Mouse (Mus musculus) bone marrow, adult 2 months (tissue): ENCODE measurements around the gene 9930021J03Rik. TPM values are rescaled to one million over a fixed set of nuclear protein-coding genes. Genes with fewer than 3 reads are reported as not detected.

ENCODE experiments used
- H3K27ac ChIP-seq: fragments of 200-500 bp; 2 replicates; pipeline ENCODE4 v1.5.1; 2012; ENCODE audit warnings: low read depth, mild to moderate bottlenecking, control low read depth, inconsistent platforms, low read length; ENCODE audit not compliant: control insufficient read depth, poor library complexity, insufficient read depth
- H3K4me1 ChIP-seq: fragments of 200-500 bp; 2 replicates; pipeline ENCODE4 v1.6.1; 2011; ENCODE audit warnings: low read length; ENCODE audit not compliant: control insufficient read depth, insufficient read depth
- H3K4me3 ChIP-seq: fragments of 200-500 bp; replicated peaks from 2 replicates; pipeline ENCODE3; 2011; ENCODE audit warnings: mild to moderate bottlenecking, low read depth, low read length, control low read depth; ENCODE audit not compliant: control insufficient read depth
- CTCF ChIP-seq: fragments of 200-500 bp; IDR thresholded peaks from 2 replicates; pipeline ENCODE4 v1.5.1; 2011; ENCODE audit warnings: low read length, control low read depth; ENCODE audit not compliant: control insufficient read depth, insufficient read depth
- POLR2A ChIP-seq: fragments of 200-500 bp; IDR thresholded peaks from 2 replicates; pipeline ENCODE4 v1.6.1; 2011; ENCODE audit warnings: low read depth, mild to moderate bottlenecking, control low read depth, low read length, borderline replicate concordance; ENCODE audit not compliant: control insufficient read depth
- WGBS: fragments of 180-500 bp; shearing (Covaris S2); methylation state at CpG from one replicate; pipeline ENCODE4 v1.1.7; 2018; 5-methylcytosine and 5-hydroxymethylcytosine counted together
- polyA plus RNA-seq: library from polyadenylated mRNA; stranded (reverse); fragments of >200 nt; gene quantifications from 2 replicates; pipeline ENCODE4 v1.2.4, GENCODE M21; 2011; ENCODE audit warnings: low replicate concordance; ENCODE audit not compliant: missing spikeins, insufficient read depth, insufficient read length

Gene 9930021J03Rik
- polyA plus RNA-seq, 1 experiment: 9.4 TPM

DNA sequence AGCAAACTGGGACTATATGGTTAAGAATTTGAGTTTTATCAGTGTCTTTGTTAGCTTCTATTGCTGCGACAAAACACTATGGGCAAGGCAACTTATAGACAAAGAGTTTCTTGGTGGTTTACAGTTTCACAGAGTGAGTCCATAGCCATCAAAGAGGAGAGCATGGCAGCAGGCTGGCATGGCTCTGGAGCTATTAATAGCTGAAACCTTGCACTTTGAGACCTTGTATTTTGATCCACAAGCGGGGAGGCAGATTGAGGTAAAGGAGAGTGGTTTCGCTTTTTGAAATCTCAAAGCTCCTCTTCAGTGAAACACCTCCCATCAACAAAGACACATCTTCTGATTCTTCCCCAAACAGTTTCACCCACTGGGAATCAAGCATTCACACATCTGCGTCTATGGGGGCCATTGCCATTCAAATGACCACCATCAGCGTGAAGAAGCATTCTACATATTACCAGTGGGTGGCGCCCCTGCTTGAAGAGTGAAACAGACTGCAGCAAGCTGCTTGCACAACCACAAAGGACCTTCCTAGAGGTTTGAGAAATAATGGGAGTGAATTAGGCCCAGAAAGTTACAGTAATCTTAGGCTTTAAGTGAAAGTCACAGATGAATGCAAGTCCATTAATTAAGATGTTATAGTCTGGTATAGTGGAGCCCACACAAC is 18.4 kb upstream of the 9930021J03Rik start:
- Histone ChIP-seq H3K4me3 (no peak overlapping the region), H3K4me1 (no peaks in the 10 kb centered on the region), H3K27ac (no peak overlapping the region)
- TF ChIP-seq CTCF: peak; percentile 58
- TF ChIP-seq POLR2A: no peak
- 59% methylated on average over 6 of the region's 6 CpGs for WGBS

DNA sequence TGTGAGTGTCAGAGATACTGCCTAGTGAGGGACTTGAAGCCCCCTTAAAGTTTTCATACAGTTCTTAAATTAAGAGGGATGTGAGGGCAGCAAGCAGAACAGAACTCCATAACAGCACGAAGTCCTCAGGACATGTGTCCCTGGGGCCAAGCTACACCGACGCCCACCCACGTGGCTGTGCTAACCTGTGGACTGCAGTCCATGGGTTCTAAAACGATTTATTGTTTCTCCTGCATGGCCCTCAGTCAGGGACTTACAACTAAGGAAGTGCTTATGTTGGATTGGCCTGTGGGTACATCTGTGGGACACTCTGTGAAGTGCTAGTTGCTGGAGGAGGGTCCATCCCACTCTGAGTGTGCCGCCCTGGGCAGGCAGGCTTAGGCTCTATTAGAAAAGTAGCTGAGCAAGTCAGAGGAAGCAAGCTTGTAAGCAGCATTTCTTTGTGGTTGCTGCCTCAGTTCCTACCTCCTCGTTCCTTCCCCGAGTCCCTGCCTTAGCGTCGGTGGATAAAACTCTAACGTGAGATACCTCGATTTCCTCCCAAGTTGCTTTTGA is 17.7 kb upstream of the 9930021J03Rik start:
- no peak overlapping the region for H3K4me3 ChIP-seq
- TF ChIP-seq POLR2A (no peak), CTCF (no peak)
- 72% methylated on average over 12 of the region's 12 CpGs for WGBS
- H3K4me1 ChIP-seq: no peaks in the 10 kb centered on the region
- H3K27ac ChIP-seq: no peak overlapping the region

DNA sequence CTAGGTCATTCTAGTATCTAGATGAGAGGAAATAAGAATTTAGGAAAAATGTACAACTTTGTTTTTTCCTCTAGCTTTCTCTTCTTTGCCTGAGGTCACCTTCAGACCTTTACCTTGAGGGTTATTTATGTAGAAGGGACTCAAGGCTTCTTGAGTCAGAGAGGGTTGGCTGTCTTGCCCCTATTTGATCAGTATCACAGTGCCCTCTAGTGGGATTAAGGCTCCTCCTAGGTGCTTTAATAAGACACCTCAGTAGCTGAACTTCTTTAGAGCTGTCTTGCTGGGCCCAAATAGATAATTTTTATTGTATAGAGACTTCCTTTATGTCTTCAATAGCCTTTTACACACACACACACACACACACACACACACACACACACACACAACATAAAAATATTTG is 15.2 kb upstream of the 9930021J03Rik start:
- Histone ChIP-seq H3K27ac (no peak overlapping the region), H3K4me1 (no peaks in the 10 kb centered on the region), H3K4me3 (no peak overlapping the region)
- TF ChIP-seq CTCF: no peak
- no peak for TF ChIP-seq POLR2A

DNA sequence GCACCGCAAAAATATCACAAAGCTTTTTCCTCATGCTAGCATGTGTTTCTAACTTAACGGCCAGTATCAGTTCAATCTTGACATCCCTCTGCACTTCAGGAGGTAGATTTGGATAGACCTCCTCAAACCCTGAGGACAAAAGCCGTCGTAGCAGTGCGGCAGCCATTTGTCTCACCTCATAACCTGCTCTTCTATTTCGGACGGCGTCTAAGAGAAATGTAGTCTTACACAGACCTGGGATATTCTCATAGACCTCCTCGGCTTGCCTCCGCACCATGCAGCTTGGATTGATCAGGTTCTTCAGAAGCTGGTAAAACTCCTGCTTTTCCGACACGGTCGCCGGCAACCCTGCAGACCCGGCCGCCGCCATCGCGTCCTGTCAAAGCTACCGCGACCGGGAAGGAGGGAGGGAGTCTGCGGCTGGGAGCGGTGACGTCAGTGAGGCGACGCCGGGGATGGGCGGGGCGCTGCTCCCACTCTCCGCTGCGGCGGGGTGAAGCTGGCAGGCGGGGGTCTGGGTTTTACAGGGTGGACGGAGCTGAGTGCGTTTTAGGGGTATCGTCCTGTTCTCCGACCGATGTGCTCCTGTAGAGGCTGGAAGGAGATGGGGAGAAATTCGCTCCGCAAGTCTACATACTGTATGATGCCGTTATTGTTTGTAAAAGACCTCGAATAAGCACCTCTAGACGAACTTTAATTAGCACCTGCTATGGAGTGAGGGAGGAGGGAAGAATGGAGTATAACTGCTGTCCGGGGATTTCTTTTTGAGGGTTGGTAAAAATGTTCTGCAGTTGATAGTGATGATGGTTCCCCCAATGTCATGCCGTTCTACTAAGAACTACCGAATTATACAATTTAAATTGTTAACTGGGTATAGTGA is 7.0 kb upstream of the 9930021J03Rik start, which contains the start of gene Ranbp6:
TSS of gene Ranbp6 (minus strand) at position 394 of the 880 bp plus-strand sequence.
- WGBS: under 1% methylated on average over 47 of the region's 47 CpGs
- Histone ChIP-seq H3K4me3 (peak within 1 kb of the TSS; percentile 92), H3K27ac (no peak within 1 kb of the TSS), H3K4me1 (no peaks in the 10 kb centered on the region)
- TF ChIP-seq POLR2A (peak; percentile 76; the same call in 1 of the 2 replicates), CTCF (no peak)

DNA sequence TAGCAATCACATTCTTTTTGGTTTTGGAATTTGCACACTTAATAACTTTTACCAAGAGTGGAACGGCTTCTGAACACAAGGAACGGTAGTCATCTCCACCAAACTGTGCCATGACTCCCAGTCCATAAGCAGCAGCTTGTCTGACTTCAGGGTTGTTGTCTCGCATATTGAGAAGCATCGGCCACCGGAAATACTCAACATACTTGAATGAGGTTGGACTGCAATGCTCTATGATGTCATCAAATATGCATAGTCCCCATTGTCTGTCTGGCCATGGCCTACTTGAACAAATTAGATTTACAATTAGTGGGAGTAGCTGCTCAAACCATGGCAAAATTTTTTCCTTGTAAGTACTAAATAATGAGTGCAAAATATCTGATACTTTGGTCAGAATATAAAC is 4.2 kb upstream of the 9930021J03Rik start:
- H3K4me3 ChIP-seq: no peak overlapping the region
- no peaks in the 10 kb centered on the region for H3K4me1 ChIP-seq
- H3K27ac ChIP-seq: no peak overlapping the region
- TF ChIP-seq CTCF: no peak
- no peak for TF ChIP-seq POLR2A
- 98% methylated on average over 5 of the region's 5 CpGs for WGBS

DNA sequence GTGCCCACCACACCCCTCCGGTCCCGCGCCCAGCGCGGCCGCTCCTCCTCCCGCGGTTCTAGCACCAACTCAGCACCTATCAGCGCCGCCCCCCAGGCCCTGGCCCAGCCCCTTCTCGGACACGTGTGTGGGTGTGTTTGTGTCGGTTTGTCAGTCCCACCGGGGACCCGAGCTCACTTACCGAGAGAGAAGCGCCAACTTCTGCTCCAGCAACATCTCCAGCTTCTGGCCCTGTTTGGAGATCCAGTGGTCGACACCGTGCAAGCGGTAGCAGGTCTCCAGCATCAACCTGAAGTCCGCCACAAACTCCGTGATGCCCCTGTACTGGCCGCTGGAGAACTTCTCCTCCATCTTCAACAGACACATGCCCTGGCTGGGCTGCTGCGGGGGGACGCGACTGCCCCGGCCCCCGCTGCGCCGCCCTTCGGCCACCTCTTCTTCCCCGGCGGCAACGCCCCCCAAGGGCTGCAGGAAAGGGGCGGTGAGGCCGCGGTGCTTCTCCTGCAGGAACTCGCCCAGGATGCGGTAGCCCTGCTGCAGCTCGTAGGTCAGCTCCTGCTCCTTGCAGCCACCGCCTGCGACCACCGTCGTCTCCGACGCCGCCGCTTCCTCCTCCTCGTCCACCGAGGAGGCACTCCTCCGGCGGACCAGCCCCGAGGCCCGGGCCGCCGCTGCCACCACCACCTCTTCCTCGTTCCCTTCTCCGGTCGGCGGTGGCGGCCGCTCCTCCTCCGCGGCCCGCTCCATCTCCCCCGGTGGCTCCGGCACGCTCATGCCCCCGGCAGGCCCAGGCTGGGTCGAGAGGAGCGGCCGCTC is 480 bp downstream of the 9930021J03Rik start:
- peak; percentile 68; the same call in 1 of the 2 replicates for TF ChIP-seq POLR2A
- no peak for TF ChIP-seq CTCF
- Histone ChIP-seq H3K27ac (peak overlapping the region; percentile 87), H3K4me3 (peak overlapping the region; percentile 81), H3K4me1 (no peaks in the 10 kb centered on the region)
- WGBS: under 1% methylated on average over 70 of the region's 72 CpGs

DNA sequence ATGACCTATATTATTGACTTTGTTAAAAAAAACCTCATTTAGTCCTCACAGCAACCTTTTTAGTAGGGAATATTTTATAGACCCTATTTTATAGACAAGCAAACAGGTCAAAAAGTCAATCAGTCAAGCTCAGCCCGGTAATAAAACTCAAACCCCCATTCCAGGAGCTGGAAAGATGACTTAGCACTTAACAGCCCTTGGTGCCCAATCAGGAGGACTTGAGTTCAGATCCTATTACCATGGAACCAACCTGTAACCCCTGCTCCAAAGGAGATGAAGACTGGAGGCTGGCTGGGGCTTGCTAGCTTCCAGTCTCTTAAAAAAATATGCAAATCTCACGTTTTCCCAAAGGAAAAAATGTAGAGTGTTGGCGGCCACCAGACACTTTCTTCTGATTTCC is 1.8 kb downstream of the 9930021J03Rik start:
- 45% methylated on average over 3 of the region's 3 CpGs for WGBS
- no peaks in the 10 kb centered on the region for H3K4me1 ChIP-seq
- no peak overlapping the region for H3K27ac ChIP-seq
- no peak overlapping the region for H3K4me3 ChIP-seq
- TF ChIP-seq CTCF: no peak
- TF ChIP-seq POLR2A: no peak
